Mouse (Mus musculus): Measurements from ENCODE around the gene She.

- no peak for TF ChIP-seq CTCF (IDR thresholded peaks at IDR 0.05; ENCODE audit: low read depth, low read length)
- no peak for TF ChIP-seq GATA1 (IDR thresholded peaks at IDR 0.05; ENCODE audit: borderline replicate concordance, low read length)
Measured at GRCm38 (mm10) chr3:89865020-89865419, 33.9 kb downstream of the She start.

Data from G1E (cell line).